Mouse (Mus musculus): ENCODE measurements around the gene Slc39a5. TPM values are rescaled to one million over a fixed set of nuclear protein-coding genes. Genes with fewer than 3 reads are reported as not detected.

Slc39a5 gene
- total and polyA plus RNA-seq, 3 experiments = not detected

DNA sequence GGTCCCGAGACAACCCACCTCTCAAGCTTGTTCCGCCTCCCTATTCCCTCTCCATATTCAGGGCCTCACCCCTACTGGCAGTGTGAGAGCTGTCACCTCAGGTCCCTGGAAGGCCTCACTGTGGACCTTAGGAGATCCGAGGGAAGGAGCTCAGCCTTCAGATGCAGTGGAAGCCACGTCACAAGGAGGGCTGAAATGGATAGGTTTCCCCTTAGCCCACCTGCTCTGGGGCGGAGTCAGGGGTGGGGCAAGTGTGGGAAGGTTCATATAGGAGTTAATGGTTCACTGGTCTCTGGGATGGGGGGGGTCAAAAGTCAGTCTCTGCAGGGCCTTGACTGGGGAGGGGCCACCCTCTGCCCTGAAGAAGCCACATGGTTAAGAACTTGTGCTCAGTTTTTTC is 691 bp downstream of the Slc39a5 start:
- no peak for TF ChIP-seq JUND (IDR thresholded peaks at IDR 0.05; ENCODE audit: low read depth, low read length)
- DNase-seq (ENCODE audit: low read depth, low spot score) = no peak
- Histone ChIP-seq H3K9me3 (replicated peaks; ENCODE audit: insufficient read depth, low read length) (no peaks in the 10 kb centered on the region), H3K27me3 (ENCODE audit: control insufficient read depth in 1 of 2, insufficient read depth in 2 of 2, low read length in 2 of 2) (no peaks in the 10 kb centered on the region), H3K4me3 (ENCODE audit: control insufficient read depth in 1 of 2, insufficient read depth in 1 of 2, low read depth in 2 of 2, low read length in 2 of 2) (no peak overlapping the region), H3K79me2 (ENCODE audit: control insufficient read depth, insufficient read depth, low read length, poor library complexity) (no peaks in the 10 kb centered on the region), H3K4me1 (ENCODE audit: control insufficient read depth in 1 of 2, insufficient read depth in 2 of 2, low read length in 2 of 2) (no peaks in the 10 kb centered on the region), H3K9ac (ENCODE audit: control insufficient read depth, low read depth, low read length, poor library complexity, severe bottlenecking) (no peak overlapping the region), H3K36me3 (ENCODE audit: control insufficient read depth in 1 of 2, insufficient read depth in 2 of 2, low read length in 2 of 2) (no peaks in the 10 kb centered on the region), H3K27ac (ENCODE audit: control insufficient read depth, low read depth, low read length) (no peak overlapping the region)

DNA sequence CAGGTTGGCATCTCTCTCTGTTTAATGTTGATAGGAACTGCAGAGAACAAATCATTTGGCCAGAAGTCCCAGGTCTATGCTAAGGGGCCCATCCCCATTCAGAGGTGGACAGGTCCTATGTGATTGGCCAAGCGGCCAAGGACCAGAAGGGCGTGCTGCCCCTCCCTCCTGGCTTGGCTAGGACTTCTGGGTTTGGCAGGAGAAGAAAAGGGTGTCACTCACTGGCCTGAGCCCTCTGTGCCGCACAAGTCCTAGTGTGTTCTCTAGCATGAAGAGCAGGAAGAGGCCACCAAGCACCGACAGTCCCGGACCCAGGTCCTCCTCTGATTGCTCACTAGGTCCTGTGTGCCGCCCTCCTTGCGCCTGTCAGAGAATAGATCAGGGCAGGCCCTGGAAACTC is 3.6 kb downstream of the Slc39a5 start:
- no peak overlapping the region for H3K4me3 ChIP-seq (ENCODE audit: control insufficient read depth in 1 of 2, insufficient read depth in 1 of 2, low read depth in 2 of 2, low read length in 2 of 2)
- H3K4me1 ChIP-seq (ENCODE audit: control insufficient read depth in 1 of 2, insufficient read depth in 2 of 2, low read length in 2 of 2) = no peaks in the 10 kb centered on the region
- DNase-seq (ENCODE audit: low read depth, low spot score) = no peak
- no peaks in the 10 kb centered on the region for H3K9me3 ChIP-seq (replicated peaks; ENCODE audit: insufficient read depth, low read length)
- H3K9ac ChIP-seq (ENCODE audit: control insufficient read depth, low read depth, low read length, poor library complexity, severe bottlenecking) = no peak overlapping the region
- H3K27me3 ChIP-seq (ENCODE audit: control insufficient read depth in 1 of 2, insufficient read depth in 2 of 2, low read length in 2 of 2) = no peaks in the 10 kb centered on the region
- no peak overlapping the region for H3K27ac ChIP-seq (ENCODE audit: control insufficient read depth, low read depth, low read length)
- no peaks in the 10 kb centered on the region for H3K36me3 ChIP-seq (ENCODE audit: control insufficient read depth in 1 of 2, insufficient read depth in 2 of 2, low read length in 2 of 2)
- TF ChIP-seq ZC3H11A (IDR thresholded peaks at IDR 0.05; ENCODE audit: low read depth, low read length) (no peak), RAD21 (IDR thresholded peaks at IDR 0.05; ENCODE audit: low read depth, low read length) (no peak), BHLHE40 (IDR thresholded peaks at IDR 0.05; ENCODE audit: borderline replicate concordance, low read depth, low read length) (no peak), MYC (IDR thresholded peaks at IDR 0.05; ENCODE audit: low read depth, low read length) (no peak), ELF1 (IDR thresholded peaks at IDR 0.05; ENCODE audit: low read depth, low read length) (no peak), POLR2AphosphoS2 (IDR thresholded peaks at IDR 0.05; ENCODE audit: low read length) (no peak), SIN3A (IDR thresholded peaks at IDR 0.05; ENCODE audit: low read length) (no peak), MEF2A (IDR thresholded peaks at IDR 0.05; ENCODE audit: extremely low read depth, insufficient replicate concordance, low read depth, low read length, poor library complexity, severe bottlenecking) (no peak), NRF1 (IDR thresholded peaks at IDR 0.05; ENCODE audit: insufficient read depth, low read depth, low read length, poor library complexity, severe bottlenecking) (no peak), TCF12 (IDR thresholded peaks at IDR 0.05; ENCODE audit: low read depth, low read length) (no peak), TAL1 (IDR thresholded peaks at IDR 0.05; ENCODE audit: low read length) (no peak), RCOR1 (IDR thresholded peaks at IDR 0.05; ENCODE audit: low read depth, low read length) (no peak), E2F4 (IDR thresholded peaks at IDR 0.05; ENCODE audit: borderline replicate concordance, low read depth, low read length) (no peak), POLR2A (IDR thresholded peaks at IDR 0.05; ENCODE audit: control insufficient read depth in 1 of 2, insufficient read depth in 1 of 2, low read depth in 1 of 2, low read length in 2 of 2, poor library complexity in 1 of 2) (no peak), GABPA (IDR thresholded peaks at IDR 0.05; ENCODE audit: low read depth, low read length) (no peak), CHD1 (IDR thresholded peaks at IDR 0.05; ENCODE audit: low read depth, low read length) (no peak)
- no peaks in the 10 kb centered on the region for H3K79me2 ChIP-seq (ENCODE audit: control insufficient read depth, insufficient read depth, low read length, poor library complexity)
